Mouse (Mus musculus) liver, adult 2 months (tissue): Measurements from ENCODE around the gene Arhgef3.

Source experiments
- CTCF ChIP-seq: fragments of 200-500 bp; IDR thresholded peaks from 2 replicates; pipeline ENCODE4 v1.5.1; 2011; ENCODE audit warnings: low read depth, low read length, control low read depth
- POLR2A ChIP-seq: fragments of 200-500 bp; IDR thresholded peaks from 2 replicates; pipeline ENCODE4 v1.6.1; 2011; ENCODE audit warnings: low read length, control low read depth; ENCODE audit not compliant: insufficient read depth; ENCODE audit errors: extremely low read depth

DNA sequence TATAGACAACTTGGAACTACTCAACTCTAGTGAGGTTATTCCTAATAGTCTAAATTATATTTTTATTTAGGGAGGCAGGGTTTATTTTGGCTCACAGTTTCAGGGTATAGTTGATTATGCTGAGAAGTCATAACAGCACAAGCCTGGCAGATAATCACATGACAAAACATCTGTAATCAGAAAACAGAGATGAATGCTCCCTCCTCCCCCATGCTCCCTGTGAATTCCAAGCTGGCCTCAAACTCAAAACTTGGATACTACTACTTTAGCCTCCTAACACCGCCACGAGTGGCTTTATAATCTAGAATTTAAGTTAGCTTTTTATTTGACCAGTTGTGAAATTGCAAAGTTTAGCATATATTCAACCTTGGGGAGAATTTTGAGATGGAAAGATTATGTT, 317.4 kb downstream of the Arhgef3 start:
- no peak for TF ChIP-seq POLR2A
- no peak for TF ChIP-seq CTCF
